Mouse (Mus musculus): ENCODE measurements around the gene Ghdc. TPM values are rescaled to one million over a fixed set of nuclear protein-coding genes. Genes with fewer than 3 reads are reported as not detected.

Ghdc gene
- 7.3 TPM for total RNA-seq (2023)

GRCm38 (mm10) chr11:100770646-100771408, at the start of gene Ghdc:
TSS of gene Ghdc (minus strand) at chr11:100770957.

GRCm38 (mm10) chr11:100762831-100763230, 7.9 kb downstream of the Ghdc start, which contains the start of gene Hcrt:
TSS of gene Hcrt (minus strand) at chr11:100762931.

GRCm38 (mm10) chr11:100759611-100760233, 11.0 kb downstream of the Ghdc start, which contains the start of gene Kcnh4:
TSS of gene Kcnh4 (minus strand) at chr11:100759942.

GRCm38 (mm10) chr11:100738066-100738604, 32.6 kb downstream of the Ghdc start, which contains the start of gene Rab5c:
TSS of gene Rab5c (minus strand) at chr11:100738215.

Other genes starting within 250 kb of the Ghdc start
- gene Acly, start 243.0 kb downstream of the Ghdc start, total RNA-seq (2023): 136 TPM
- gene Ttc25, start 225.3 kb downstream of the Ghdc start, total RNA-seq (2023): not detected
- 133 TPM for gene Cnp, start 196.1 kb downstream of the Ghdc start, total RNA-seq (2023)
- 14.1 TPM for gene Nkiras2, start 151.7 kb downstream of the Ghdc start, total RNA-seq (2023)
- gene Dnajc7, start 150.8 kb downstream of the Ghdc start, total RNA-seq (2023): 388 TPM
- not detected for gene Zfp385c, start 78.5 kb downstream of the Ghdc start, total RNA-seq (2023)
- 10.6 TPM for gene Dhx58, start 66.7 kb downstream of the Ghdc start, total RNA-seq (2023)
- 41.9 TPM for gene Kat2a, start 58.5 kb downstream of the Ghdc start, total RNA-seq (2023)
- gene Hspb9, start 57.1 kb downstream of the Ghdc start, total RNA-seq (2023): not detected
- 121 TPM for gene Rab5c, start 32.7 kb downstream of the Ghdc start, total RNA-seq (2023)
- 0.58 TPM for gene Kcnh4, start 11.0 kb downstream of the Ghdc start, total RNA-seq (2023)
- not detected for gene Hcrt, start 8.0 kb downstream of the Ghdc start, total RNA-seq (2023)
- 133 TPM for gene Stat5b, start 79.8 kb upstream of the Ghdc start, total RNA-seq (2023)
- gene Stat5a, start 88.4 kb upstream of the Ghdc start, total RNA-seq (2023): 81.4 TPM
- gene Stat3, start 168.6 kb upstream of the Ghdc start, total RNA-seq (2023): 216 TPM
- 0.18 TPM for gene Cavin1, start 199.9 kb upstream of the Ghdc start, total RNA-seq (2023)
- gene Atp6v0a1, start 238.5 kb upstream of the Ghdc start, total RNA-seq (2023): 8.4 TPM

Data from CD8-positive naive resting alpha-beta T cell, adult 57 days (primary cell).